Mouse (Mus musculus) limb, embryonic 14.5 days (tissue): ENCODE measurements around the gene Tent5a. TPM values are rescaled to one million over a fixed set of nuclear protein-coding genes. Genes with fewer than 3 reads are reported as not detected.

Experiments used
- ATAC-seq: fragments of 200-750 bp; cut with Nextera tagmentation; 2 replicates; pipeline ENCODE4 v1.8.0; 2017; ENCODE audit warnings: low read depth, moderate number of reproducible peaks, moderate TSS enrichment; ENCODE audit not compliant: low FRiP score
- DNase-seq: peaks from one replicate; pipeline ENCODE4 v3.0.0-alpha.2; 2015; ENCODE audit warnings: low spot score
- H3K27ac ChIP-seq: fragments of 300-500 bp; sonication (generic); replicated peaks from 2 replicates; pipeline ENCODE4 v1.5.1; 2014; ENCODE audit warnings: low read depth, mild to moderate bottlenecking, low read length, moderate library complexity, mixed read lengths
- H3K27me3 ChIP-seq: fragments of 300-500 bp; sonication (generic); 2 replicates; pipeline ENCODE4 v1.6.1; 2014; ENCODE audit warnings: low read length, mixed read lengths; ENCODE audit not compliant: control insufficient read depth, insufficient read depth
- H3K36me3 ChIP-seq: fragments of 300-500 bp; sonication (generic); 2 replicates; pipeline ENCODE4 v1.6.1; 2014; ENCODE audit warnings: mild to moderate bottlenecking, low read length, moderate library complexity, mixed read lengths; ENCODE audit not compliant: control insufficient read depth, insufficient read depth
- H3K4me1 ChIP-seq: fragments of 300-500 bp; sonication (generic); 2 replicates; pipeline ENCODE4 v1.6.1; 2014; ENCODE audit warnings: antibody characterized with exemption, low read length, mixed read lengths; ENCODE audit not compliant: control insufficient read depth, insufficient read depth
- H3K4me2 ChIP-seq: fragments of 300-500 bp; sonication (generic); replicated peaks from 2 replicates; pipeline ENCODE4 v1.6.1; 2014; ENCODE audit warnings: low read depth, mild to moderate bottlenecking, low read length, moderate library complexity; ENCODE audit not compliant: severe bottlenecking
- H3K4me3 ChIP-seq: fragments of 300-500 bp; sonication (generic); replicated peaks from 2 replicates; pipeline ENCODE4 v1.5.1; 2014; ENCODE audit warnings: low read length
- H3K9ac ChIP-seq: fragments of 300-500 bp; sonication (generic); 2 replicates; pipeline ENCODE4 v1.6.1; 2014; ENCODE audit warnings: mild to moderate bottlenecking, low read depth, low read length, moderate library complexity; ENCODE audit not compliant: severe bottlenecking
- H3K9me3 ChIP-seq: fragments of 300-500 bp; sonication (generic); 2 replicates; pipeline ENCODE4 v1.6.1; 2016; ENCODE audit warnings: low read length; ENCODE audit not compliant: control insufficient read depth
- POLR2A ChIP-seq: fragments of 200-500 bp; IDR thresholded peaks from 2 replicates; pipeline ENCODE4 v1.8.0; 2012; ENCODE audit warnings: inconsistent platforms, mild to moderate bottlenecking, moderate library complexity, borderline replicate concordance; ENCODE audit not compliant: insufficient read depth, insufficient read length; ENCODE audit errors: extremely low read depth
- WGBS: fragments of 180-500 bp; shearing (Covaris S2); extraction: QIAGEN DNeasy Blood & Tissue Kit; methylation state at CpG from one replicate; pipeline ENCODE4 v1.1.7; 2014; 5-methylcytosine and 5-hydroxymethylcytosine counted together
- polyA plus RNA-seq, 2 experiments: library from polyadenylated mRNA; depleted of rRNA in 1 of 2; stranded (reverse) in 1 of 2; unstranded in 1 of 2; fragments of >200 nt; fragmentation: Nextera tagmentation in 1 of 2; extraction: Ambion mirVana in 1 of 2; gene quantifications; 2 replicates each; pipeline versions ENCODE4 v1.2.1 to v1.2.3; 2012 to 2014

Gene Tent5a
- polyA plus RNA-seq, 2 experiments = 18.5 to 32.4 TPM

- Histone ChIP-seq H3K4me3 (no peak overlapping the region), H3K9me3 (no peaks in the 10 kb centered on the region), H3K27me3 (no peaks in the 10 kb centered on the region), H3K27ac (no peak overlapping the region), H3K9ac (no peak overlapping the region), H3K36me3 (no peaks in the 10 kb centered on the region), H3K4me1 (no peaks in the 10 kb centered on the region), H3K4me2 (no peak overlapping the region)
- no peak for ATAC-seq
- no peak for DNase-seq
- 73% methylated on average over 7 of the region's 7 CpGs for WGBS
- TF ChIP-seq POLR2A = no peak
Observed at GRCm38 (mm10) chr9:85357154-85357860, 30.2 kb upstream of the Tent5a start.

- Histone ChIP-seq H3K27ac (no peak overlapping the region), H3K9ac (no peak overlapping the region), H3K27me3 (no peaks in the 10 kb centered on the region), H3K4me3 (no peak overlapping the region), H3K4me2 (no peak overlapping the region), H3K36me3 (no peaks in the 10 kb centered on the region), H3K9me3 (no peaks in the 10 kb centered on the region), H3K4me1 (no peaks in the 10 kb centered on the region)
- no peak for ATAC-seq
- TF ChIP-seq POLR2A = no peak
- WGBS = 91% methylated on average over 5 of the region's 5 CpGs
- no peak for DNase-seq
Observed at GRCm38 (mm10) chr9:85355559-85355958, 28.4 kb upstream of the Tent5a start.

DNA sequence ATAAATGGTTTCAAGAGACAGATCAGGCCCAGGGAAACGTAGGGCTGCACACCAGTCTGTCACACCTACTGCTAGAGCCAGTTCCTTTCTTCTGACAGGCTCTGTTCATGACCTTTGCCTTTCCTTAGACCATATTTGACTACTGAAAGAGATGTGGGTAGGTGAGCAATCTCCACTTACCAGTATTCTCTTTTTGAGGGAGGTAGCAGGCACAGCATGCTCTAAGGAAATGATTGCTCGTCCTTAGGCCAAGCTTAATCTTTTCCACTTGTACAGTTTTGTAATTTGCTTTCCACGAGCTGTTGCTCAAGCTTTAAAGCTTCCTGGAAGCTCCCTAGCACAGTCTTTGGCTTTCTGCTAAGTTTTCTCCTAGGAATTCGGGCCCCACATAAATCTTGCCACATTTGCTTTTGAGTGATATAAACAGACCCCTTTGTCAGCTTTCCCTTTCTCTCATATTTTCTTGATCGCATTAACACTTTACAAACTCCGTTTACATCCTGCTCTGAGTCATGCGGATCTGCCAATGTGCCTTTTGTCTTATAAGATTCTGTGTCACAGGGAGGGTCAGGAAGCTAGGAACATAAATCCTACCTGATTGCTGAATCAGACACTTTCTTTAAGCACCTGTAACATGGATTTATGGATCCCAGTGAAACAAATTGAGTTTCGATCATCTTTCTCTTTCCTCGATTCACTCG lies 20.8 kb upstream of the Tent5a start:
- no peaks in the 10 kb centered on the region for H3K27me3 ChIP-seq
- H3K27ac ChIP-seq = no peak overlapping the region
- WGBS = 61% methylated on average over 10 of the region's 10 CpGs
- H3K4me2 ChIP-seq = no peak overlapping the region
- H3K36me3 ChIP-seq = no peaks in the 10 kb centered on the region
- H3K9me3 ChIP-seq = no peaks in the 10 kb centered on the region
- no peak for DNase-seq
- no peak overlapping the region for H3K4me3 ChIP-seq
- no peak for TF ChIP-seq POLR2A
- H3K4me1 ChIP-seq = no peaks in the 10 kb centered on the region
- no peak for ATAC-seq
- H3K9ac ChIP-seq = no peak overlapping the region

- Histone ChIP-seq H3K36me3 (no peaks in the 10 kb centered on the region), H3K9ac (no peak overlapping the region), H3K4me3 (no peak overlapping the region), H3K4me2 (no peak overlapping the region), H3K4me1 (no peaks in the 10 kb centered on the region), H3K27ac (no peak overlapping the region), H3K9me3 (no peaks in the 10 kb centered on the region), H3K27me3 (no peaks in the 10 kb centered on the region)
- no peak for DNase-seq
- 75% methylated on average over 8 of the region's 8 CpGs for WGBS
- no peak for TF ChIP-seq POLR2A
- no peak for ATAC-seq
Observed at GRCm38 (mm10) chr9:85342892-85343785, 16.0 kb upstream of the Tent5a start.

DNA sequence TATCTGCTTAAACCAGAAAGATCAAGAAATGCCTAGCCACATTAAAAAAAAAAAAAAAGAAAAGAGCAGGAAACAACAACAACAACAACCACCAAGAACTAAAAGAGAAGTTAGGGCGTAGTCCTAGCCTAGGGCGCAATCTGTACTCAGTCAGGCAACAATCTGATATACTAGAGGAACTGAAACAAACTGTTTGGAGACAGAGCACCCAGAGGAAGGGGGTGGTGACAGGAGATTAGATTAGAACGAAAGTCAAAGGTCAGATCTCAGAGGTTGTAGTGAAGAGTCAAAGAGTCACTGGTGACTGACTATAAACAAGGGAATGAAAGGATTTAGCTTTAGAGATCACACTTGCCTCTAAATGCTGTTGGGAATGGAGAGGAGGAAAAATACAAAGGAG lies 13.2 kb upstream of the Tent5a start:
- Histone ChIP-seq H3K27ac (no peak overlapping the region), H3K4me2 (no peak overlapping the region), H3K9ac (no peak overlapping the region), H3K4me1 (no peaks in the 10 kb centered on the region), H3K9me3 (no peaks in the 10 kb centered on the region), H3K4me3 (no peak overlapping the region), H3K36me3 (no peaks in the 10 kb centered on the region), H3K27me3 (no peaks in the 10 kb centered on the region)
- ATAC-seq = no peak
- no peak for TF ChIP-seq POLR2A
- no peak for DNase-seq
- 70% methylated on average over 3 of the region's 3 CpGs for WGBS
